Mouse (Mus musculus) liver, embryonic 14.5 days (tissue): ENCODE measurements at regions not wholly inside any gene's neighbourhood (a gene's known extent, or its start where the extent isn't known, plus 50 kb on each side); places are given as distances from the start of the nearest gene placed in this dataset.

Source experiments
- CTCF ChIP-seq: IDR thresholded peaks from 2 replicates; pipeline ENCODE4 v1.5.1; 2016; ENCODE audit warnings: antibody characterized with exemption, low read depth, control low read depth
- EP300 ChIP-seq: IDR thresholded peaks from 2 replicates; pipeline ENCODE4 v1.6.1; 2016; ENCODE audit warnings: antibody characterized with exemption, low read depth

DNA sequence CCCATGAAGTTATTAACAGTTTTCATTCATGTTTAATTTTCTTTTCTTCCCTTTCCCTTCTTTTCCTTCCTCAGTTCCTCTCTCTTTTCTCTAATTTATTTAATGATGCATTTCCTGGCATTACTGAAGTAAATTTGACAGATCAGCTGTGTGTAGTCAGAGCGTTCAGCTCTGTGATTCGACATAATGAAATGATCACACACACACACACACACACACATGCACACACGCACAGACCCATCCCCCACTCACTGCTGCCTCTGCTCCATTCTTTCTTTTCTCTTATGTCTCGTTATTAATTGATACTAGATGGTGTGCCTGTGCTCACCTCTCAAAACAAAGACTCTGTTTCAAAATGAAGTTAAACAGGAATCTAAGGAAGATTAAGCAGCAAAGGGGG, 96.9 kb downstream of the Abhd5 start:
- TF ChIP-seq CTCF (no peak), EP300 (no peak)
